Mouse (Mus musculus): ENCODE data around the gene Ptpre. TPM values are rescaled to one million over a fixed set of nuclear protein-coding genes. Genes with fewer than 3 reads are reported as not detected.

Ptpre gene
- polyA plus RNA-seq, 1 experiment: 2.4 TPM

- H3ac ChIP-seq (ENCODE audit: control insufficient read depth, insufficient read length): no peak overlapping the region
- TF ChIP-seq REST (IDR thresholded peaks at IDR 0.05; ENCODE audit: insufficient read depth, insufficient read length) (no peak), MYOG (IDR thresholded peaks at IDR 0.05; ENCODE audit: control insufficient read depth in 1 of 3, insufficient read depth in 1 of 3, insufficient read length in 2 of 3, low read depth in 2 of 3) (no peak), TCF3 (IDR thresholded peaks at IDR 0.05; ENCODE audit: insufficient read length, low read depth) (no peak), MYOD1 (IDR thresholded peaks at IDR 0.05; ENCODE audit: control insufficient read depth in 1 of 3, insufficient read length in 2 of 3, low read depth in 2 of 3) (no peak), POLR2A (IDR thresholded peaks at IDR 0.05; ENCODE audit: insufficient read length, low read depth) (no peak), USF1 (IDR thresholded peaks at IDR 0.05; ENCODE audit: low read depth) (no peak), E2F4 (IDR thresholded peaks at IDR 0.05; ENCODE audit: insufficient read depth) (no peak), TCF12 (IDR thresholded peaks at IDR 0.05; ENCODE audit: insufficient read depth, poor library complexity, severe bottlenecking) (no peak), MAX (IDR thresholded peaks at IDR 0.05; ENCODE audit: low read depth) (no peak), SRF (IDR thresholded peaks at IDR 0.05; ENCODE audit: control insufficient read depth, insufficient read length, low read depth) (no peak), POLR2AphosphoS2 (IDR thresholded peaks at IDR 0.05; ENCODE audit: insufficient read length, low read depth) (no peak), CEBPB (IDR thresholded peaks at IDR 0.05; ENCODE audit: insufficient read depth, poor library complexity, severe bottlenecking) (no peak)
- H3K27me3 ChIP-seq (ENCODE audit: control insufficient read depth, insufficient read depth, insufficient read length): no peaks in the 10 kb centered on the region
- H3K79me2 ChIP-seq (ENCODE audit: control insufficient read depth, insufficient read depth): no peaks in the 10 kb centered on the region
- no peaks in the 10 kb centered on the region for H3K36me3 ChIP-seq (ENCODE audit: control insufficient read depth, insufficient read depth)
- H3K4me2 ChIP-seq (ENCODE audit: low read depth): no peak overlapping the region
- no peak overlapping the region for H3K4me3 ChIP-seq
These were observed 114.7 kb downstream of the Ptpre start for GRCm38 (mm10) chr7:135651831-135652511.

- Histone ChIP-seq H3K79me2 (ENCODE audit: control insufficient read depth, insufficient read depth) (no peaks in the 10 kb centered on the region), H3K4me3 (no peak overlapping the region), H3K4me2 (ENCODE audit: low read depth) (no peak overlapping the region), H3K36me3 (ENCODE audit: control insufficient read depth, insufficient read depth) (no peaks in the 10 kb centered on the region), H3K27me3 (ENCODE audit: control insufficient read depth, insufficient read depth, insufficient read length) (no peaks in the 10 kb centered on the region), H3ac (ENCODE audit: control insufficient read depth, insufficient read length) (no peak overlapping the region)
- TF ChIP-seq POLR2AphosphoS2 (IDR thresholded peaks at IDR 0.05; ENCODE audit: insufficient read length, low read depth): no peak
These were observed 115.5 kb downstream of the Ptpre start for GRCm38 (mm10) chr7:135652781-135653180.

- H3ac ChIP-seq (ENCODE audit: control insufficient read depth, insufficient read length): no peak overlapping the region
- no peak overlapping the region for H3K4me3 ChIP-seq
- TF ChIP-seq TCF12 (IDR thresholded peaks at IDR 0.05; ENCODE audit: insufficient read depth, poor library complexity, severe bottlenecking) (no peak), POLR2A (IDR thresholded peaks at IDR 0.05; ENCODE audit: insufficient read length, low read depth) (no peak)
- no peaks in the 10 kb centered on the region for H3K79me2 ChIP-seq (ENCODE audit: control insufficient read depth, insufficient read depth)
- no peak overlapping the region for H3K4me2 ChIP-seq (ENCODE audit: low read depth)
- H3K27me3 ChIP-seq (ENCODE audit: control insufficient read depth, insufficient read depth, insufficient read length): no peaks in the 10 kb centered on the region
- H3K36me3 ChIP-seq (ENCODE audit: control insufficient read depth, insufficient read depth): no peaks in the 10 kb centered on the region
These were observed 116.3 kb downstream of the Ptpre start for GRCm38 (mm10) chr7:135653601-135654000.

GRCm38 (mm10) chr7:135654288-135654687 lies 117.0 kb downstream of the Ptpre start:
- H3K27me3 ChIP-seq (ENCODE audit: control insufficient read depth, insufficient read depth, insufficient read length): no peaks in the 10 kb centered on the region
- H3K79me2 ChIP-seq (ENCODE audit: control insufficient read depth, insufficient read depth): no peaks in the 10 kb centered on the region
- no peak overlapping the region for H3K4me2 ChIP-seq (ENCODE audit: low read depth)
- TF ChIP-seq CEBPB (IDR thresholded peaks at IDR 0.05; ENCODE audit: insufficient read depth, poor library complexity, severe bottlenecking) (no peak), USF1 (IDR thresholded peaks at IDR 0.05; ENCODE audit: low read depth) (no peak), SRF (IDR thresholded peaks at IDR 0.05; ENCODE audit: control insufficient read depth, insufficient read length, low read depth) (no peak), E2F4 (IDR thresholded peaks at IDR 0.05; ENCODE audit: insufficient read depth) (no peak), MAX (IDR thresholded peaks at IDR 0.05; ENCODE audit: low read depth) (no peak), MYOD1 (IDR thresholded peaks at IDR 0.05; ENCODE audit: control insufficient read depth in 1 of 3, insufficient read length in 2 of 3, low read depth in 2 of 3) (no peak), REST (IDR thresholded peaks at IDR 0.05; ENCODE audit: insufficient read depth, insufficient read length) (no peak), TCF3 (IDR thresholded peaks at IDR 0.05; ENCODE audit: insufficient read length, low read depth) (no peak), MYOG (IDR thresholded peaks at IDR 0.05; ENCODE audit: control insufficient read depth in 1 of 3, insufficient read depth in 1 of 3, insufficient read length in 2 of 3, low read depth in 2 of 3) (no peak), TCF12 (IDR thresholded peaks at IDR 0.05; ENCODE audit: insufficient read depth, poor library complexity, severe bottlenecking) (no peak), POLR2A (IDR thresholded peaks at IDR 0.05; ENCODE audit: insufficient read length, low read depth) (no peak), POLR2AphosphoS2 (IDR thresholded peaks at IDR 0.05; ENCODE audit: insufficient read length, low read depth) (no peak)
- H3K4me3 ChIP-seq: no peak overlapping the region
- H3K36me3 ChIP-seq (ENCODE audit: control insufficient read depth, insufficient read depth): no peaks in the 10 kb centered on the region
- H3ac ChIP-seq (ENCODE audit: control insufficient read depth, insufficient read length): no peak overlapping the region

- H3ac ChIP-seq (ENCODE audit: control insufficient read depth, insufficient read length): no peak overlapping the region
- no peaks in the 10 kb centered on the region for H3K36me3 ChIP-seq (ENCODE audit: control insufficient read depth, insufficient read depth)
- no peak overlapping the region for H3K4me3 ChIP-seq
- H3K4me2 ChIP-seq (ENCODE audit: low read depth): no peak overlapping the region
- H3K27me3 ChIP-seq (ENCODE audit: control insufficient read depth, insufficient read depth, insufficient read length): no peaks in the 10 kb centered on the region
- no peaks in the 10 kb centered on the region for H3K79me2 ChIP-seq (ENCODE audit: control insufficient read depth, insufficient read depth)
- no peak for TF ChIP-seq MAX (IDR thresholded peaks at IDR 0.05; ENCODE audit: low read depth)
- no peak for TF ChIP-seq MYOD1 (IDR thresholded peaks at IDR 0.05; ENCODE audit: control insufficient read depth in 1 of 3, insufficient read length in 2 of 3, low read depth in 2 of 3)
- no peak for TF ChIP-seq CEBPB (IDR thresholded peaks at IDR 0.05; ENCODE audit: insufficient read depth, poor library complexity, severe bottlenecking)
- no peak for TF ChIP-seq TCF3 (IDR thresholded peaks at IDR 0.05; ENCODE audit: insufficient read length, low read depth)
- no peak for TF ChIP-seq POLR2A (IDR thresholded peaks at IDR 0.05; ENCODE audit: insufficient read length, low read depth)
- TF ChIP-seq MYOG (IDR thresholded peaks at IDR 0.05; ENCODE audit: control insufficient read depth in 1 of 3, insufficient read depth in 1 of 3, insufficient read length in 2 of 3, low read depth in 2 of 3): no peak
- TF ChIP-seq REST (IDR thresholded peaks at IDR 0.05; ENCODE audit: insufficient read depth, insufficient read length): no peak
- TF ChIP-seq SRF (IDR thresholded peaks at IDR 0.05; ENCODE audit: control insufficient read depth, insufficient read length, low read depth): no peak
- TF ChIP-seq POLR2AphosphoS2 (IDR thresholded peaks at IDR 0.05; ENCODE audit: insufficient read length, low read depth): no peak
- TF ChIP-seq TCF12 (IDR thresholded peaks at IDR 0.05; ENCODE audit: insufficient read depth, poor library complexity, severe bottlenecking): no peak
- TF ChIP-seq USF1 (IDR thresholded peaks at IDR 0.05; ENCODE audit: low read depth): no peak
- TF ChIP-seq E2F4 (IDR thresholded peaks at IDR 0.05; ENCODE audit: insufficient read depth): no peak
These were observed 117.8 kb downstream of the Ptpre start for GRCm38 (mm10) chr7:135655113-135655512.

All from myocyte (in vitro differentiated cells).